Mouse (Mus musculus) cerebellum, adult 2 months (tissue): ENCODE data around the gene Ctsw.

Experiments
- CTCF ChIP-seq: fragments of 200-500 bp; IDR thresholded peaks from 2 replicates; pipeline ENCODE4 v1.5.1; 2011; ENCODE audit warnings: low read depth, mild to moderate bottlenecking, control low read depth, low read length, moderate library complexity, borderline replicate concordance; ENCODE audit not compliant: insufficient read depth
- POLR2A ChIP-seq: fragments of 200-500 bp; IDR thresholded peaks from 2 replicates; pipeline ENCODE4 v1.6.1; 2011; ENCODE audit warnings: low read length, control low read depth, borderline replicate concordance; ENCODE audit not compliant: insufficient read depth

DNA sequence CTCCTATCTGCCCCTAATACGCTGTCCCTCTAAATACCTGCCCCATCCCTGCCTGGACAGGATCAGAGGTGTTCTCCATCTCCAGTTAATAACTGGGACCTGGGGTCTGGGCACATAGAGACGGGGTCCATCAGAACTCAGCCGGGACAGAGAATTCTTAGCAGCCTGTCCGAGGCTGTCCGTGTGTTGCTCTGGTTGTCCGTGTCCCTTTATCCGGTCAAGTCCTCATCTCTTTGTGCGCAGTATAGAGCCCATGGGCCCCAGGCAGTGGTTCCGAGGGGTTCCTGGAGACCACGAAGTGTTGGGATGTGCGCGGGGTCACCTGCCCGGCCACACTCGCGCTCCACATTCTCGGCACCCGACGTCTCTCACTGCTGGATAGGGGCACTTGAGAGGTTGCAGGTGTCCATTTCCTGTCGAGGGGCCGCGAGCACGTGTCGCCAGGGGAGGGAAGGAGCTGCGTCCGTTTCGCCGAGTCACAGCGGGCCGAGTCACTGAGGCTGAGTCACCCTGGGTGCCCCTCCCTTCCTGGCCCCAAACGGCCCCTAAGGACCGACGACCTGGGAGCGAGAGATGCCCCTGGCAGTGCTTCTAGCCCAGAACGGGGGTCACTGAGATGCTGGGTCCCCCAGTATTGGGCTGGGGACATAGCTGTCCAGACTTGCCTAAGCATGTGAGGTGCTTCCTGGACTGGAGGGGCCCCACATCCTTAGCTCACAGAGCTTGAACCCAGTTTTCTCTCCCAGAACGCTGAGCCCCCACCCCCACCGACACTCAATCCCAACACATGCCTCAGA, 19.8 kb downstream of the Ctsw start:
- TF ChIP-seq CTCF (no peak), POLR2A (no peak)
